Mouse (Mus musculus) macrophage (primary cell): ENCODE measurements around the gene Spred3. TPM values are rescaled to one million over a fixed set of nuclear protein-coding genes. Genes with fewer than 3 reads are reported as not detected.
"Not testable (repeated sequence)": the region's sequence is repeated elsewhere in the genome, so short reads cannot be mapped to it uniquely, and the experiment has no call there.

Experiments
- H3K27ac ChIP-seq: fragments of 350-480 bp; formaldehyde crosslinking; 2 replicates; pipeline ENCODE4 v1.9.0; 2021
- H3K36me3 ChIP-seq: fragments of 350-480 bp; formaldehyde crosslinking; 2 replicates; pipeline ENCODE4 v1.9.0; 2021; ENCODE audit errors: inconsistent target
- H3K4me3 ChIP-seq: fragments of 350-480 bp; formaldehyde crosslinking; 2 replicates; pipeline ENCODE4 v1.9.0; 2021; ENCODE audit errors: inconsistent target
- H3K79me2 ChIP-seq: fragments of 350-480 bp; formaldehyde crosslinking; 2 replicates; pipeline ENCODE4 v1.9.0; 2021; ENCODE audit errors: inconsistent target
- WGBS: methylation state at CpG from one replicate; pipeline ENCODE4 v1.1.7; 2026; ENCODE audit warnings: inconsistent platforms; ENCODE audit not compliant: missing documents; 5-methylcytosine and 5-hydroxymethylcytosine counted together
- polyA plus RNA-seq: library from polyadenylated mRNA; stranded (reverse); fragments of 250-400 nt; gene quantifications from 3 replicates; pipeline ENCODE4 v1.2.4, GENCODE M21; 2018; ENCODE audit warnings: inconsistent platforms

Spred3 gene
- polyA plus RNA-seq, 1 experiment from 2014 or later = 0.95 TPM

DNA sequence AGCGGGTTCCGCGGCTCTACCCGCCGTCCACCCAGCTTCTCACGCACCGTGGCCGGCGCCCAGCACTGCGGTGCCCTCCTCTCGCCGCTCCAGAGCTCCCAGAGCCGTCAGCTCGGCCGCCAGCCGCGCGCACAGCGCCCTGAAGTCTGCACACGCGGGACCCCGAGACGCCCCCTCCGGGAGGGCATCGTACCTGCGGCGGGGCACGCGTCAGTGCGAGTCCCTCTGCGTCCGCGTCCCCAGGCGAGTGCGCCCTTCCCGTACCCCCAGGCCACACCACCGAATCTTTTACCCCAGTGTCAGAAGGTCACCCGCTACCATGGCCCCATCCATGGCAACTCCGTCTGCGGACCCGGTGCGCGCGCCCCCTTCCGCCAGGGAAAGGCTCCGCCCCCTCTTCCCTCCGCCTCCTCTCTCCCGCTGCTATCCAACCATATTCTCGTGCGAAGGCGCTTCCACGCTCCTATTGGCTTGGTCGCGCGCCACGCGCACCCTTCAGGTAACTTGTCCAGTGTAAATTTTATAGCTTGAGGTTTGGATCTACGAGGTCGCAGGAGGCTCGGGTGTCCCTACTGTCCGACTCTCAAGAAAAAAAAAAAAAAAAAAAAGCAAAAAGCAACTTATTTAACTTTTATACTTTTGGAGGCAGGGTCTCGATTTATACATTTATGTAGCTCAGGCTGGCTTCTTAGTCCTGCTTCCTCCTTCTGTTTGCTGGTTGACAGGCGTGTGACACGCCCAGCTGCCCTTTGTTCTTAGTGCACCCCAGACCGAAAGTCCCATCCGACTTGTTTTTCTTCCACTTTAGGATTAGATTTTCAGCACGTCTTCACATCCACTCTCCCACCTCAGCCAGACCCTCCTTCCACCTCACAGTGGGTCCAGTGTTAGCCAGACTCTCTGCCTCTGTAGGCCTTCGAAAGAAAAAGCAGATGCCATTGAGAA is 14.1 kb downstream of the Spred3 start, which contains the start of gene Fam98c:
Fam98c (minus strand) TSS at position 397 of the 945 bp plus-strand sequence.
- 1% methylated on average over 63 of the region's 68 CpGs for WGBS
- no peak within 1 kb of the TSS for H3K27ac ChIP-seq
- H3K79me2 ChIP-seq = no peaks in the 10 kb centered on the region
- peak within 1 kb of the TSS; percentile 21 for H3K4me3 ChIP-seq
- no peaks in the 10 kb centered on the region; the same call in 1 of the 2 replicates for H3K36me3 ChIP-seq

- Histone ChIP-seq H3K27ac (no peak overlapping the region), H3K4me3 (peak overlapping the region; percentile 21; the same call in 1 of the 2 replicates), H3K36me3 (no peaks in the 10 kb centered on the region; the same call in 1 of the 2 replicates), H3K79me2 (no peaks in the 10 kb centered on the region)
- WGBS = 10% methylated on average over 37 of the region's 37 CpGs
Observed at GRCm38 (mm10) chr7:29155196-29155837, 14.9 kb downstream of the Spred3 start.

GRCm38 (mm10) chr7:29154018-29154720 is 16.0 kb downstream of the Spred3 start:
- 94% methylated on average over 14 of the region's 14 CpGs for WGBS

DNA sequence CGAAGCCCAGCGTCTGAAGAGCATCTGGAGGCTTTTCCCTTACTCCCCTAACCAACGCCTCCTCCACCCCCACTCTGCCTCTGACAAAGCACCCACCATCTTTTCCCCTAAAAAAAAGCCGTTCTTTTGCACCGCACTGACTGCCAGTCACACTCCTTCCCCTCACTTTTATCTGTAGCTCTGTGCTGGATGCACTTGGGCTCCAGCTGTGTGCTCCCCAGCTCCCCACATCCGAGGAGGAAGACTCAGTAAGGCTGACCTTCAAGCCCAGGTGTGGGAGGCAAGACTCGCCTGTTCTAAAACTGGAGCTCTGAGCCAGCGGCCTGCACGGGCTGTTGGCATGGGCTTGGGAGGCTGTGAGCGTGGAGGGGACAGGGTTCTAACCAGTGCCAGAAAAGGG is 18.7 kb downstream of the Spred3 start:
- no peaks in the 10 kb centered on the region for H3K79me2 ChIP-seq
- no peak overlapping the region for H3K27ac ChIP-seq
- no peaks in the 10 kb centered on the region; the same call in 1 of the 2 replicates for H3K36me3 ChIP-seq
- H3K4me3 ChIP-seq = no peak overlapping the region
- 93% methylated on average over 10 of the region's 10 CpGs for WGBS

More at GRCm38 (mm10) chr7:29154018-29154720, 16.0 kb downstream of the Spred3 start:
- no peaks in the 10 kb centered on the region for H3K79me2 ChIP-seq
- no peaks in the 10 kb centered on the region; the same call in 1 of the 2 replicates for H3K36me3 ChIP-seq
- H3K27ac ChIP-seq = no peak overlapping the region
- H3K4me3 ChIP-seq = no peak overlapping the region

DNA sequence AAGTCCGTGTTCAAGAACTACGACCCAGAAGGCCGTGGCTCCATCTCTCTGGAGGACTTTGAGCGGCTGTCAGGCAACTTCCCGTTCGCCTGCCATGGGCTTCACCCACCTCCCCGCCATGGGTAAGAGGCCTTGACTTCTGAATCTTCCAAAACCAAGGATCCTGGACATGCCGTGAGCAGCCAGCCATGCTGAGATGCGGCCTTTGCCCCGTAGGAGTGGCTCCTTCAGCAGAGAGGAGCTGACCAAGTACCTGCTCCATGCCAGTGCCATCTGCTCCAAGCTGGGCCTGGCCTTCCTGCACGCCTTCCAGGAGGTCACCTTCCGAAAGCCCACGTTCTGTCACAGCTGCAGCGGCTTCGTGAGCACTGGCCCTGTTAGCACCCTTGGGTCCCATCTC is 21.4 kb downstream of the Spred3 start:
- 95% methylated on average over 15 of the region's 15 CpGs for WGBS
- Histone ChIP-seq H3K79me2 (no peaks in the 10 kb centered on the region), H3K36me3 (no peaks in the 10 kb centered on the region), H3K27ac (no peak overlapping the region), H3K4me3 (no peak overlapping the region)

DNA sequence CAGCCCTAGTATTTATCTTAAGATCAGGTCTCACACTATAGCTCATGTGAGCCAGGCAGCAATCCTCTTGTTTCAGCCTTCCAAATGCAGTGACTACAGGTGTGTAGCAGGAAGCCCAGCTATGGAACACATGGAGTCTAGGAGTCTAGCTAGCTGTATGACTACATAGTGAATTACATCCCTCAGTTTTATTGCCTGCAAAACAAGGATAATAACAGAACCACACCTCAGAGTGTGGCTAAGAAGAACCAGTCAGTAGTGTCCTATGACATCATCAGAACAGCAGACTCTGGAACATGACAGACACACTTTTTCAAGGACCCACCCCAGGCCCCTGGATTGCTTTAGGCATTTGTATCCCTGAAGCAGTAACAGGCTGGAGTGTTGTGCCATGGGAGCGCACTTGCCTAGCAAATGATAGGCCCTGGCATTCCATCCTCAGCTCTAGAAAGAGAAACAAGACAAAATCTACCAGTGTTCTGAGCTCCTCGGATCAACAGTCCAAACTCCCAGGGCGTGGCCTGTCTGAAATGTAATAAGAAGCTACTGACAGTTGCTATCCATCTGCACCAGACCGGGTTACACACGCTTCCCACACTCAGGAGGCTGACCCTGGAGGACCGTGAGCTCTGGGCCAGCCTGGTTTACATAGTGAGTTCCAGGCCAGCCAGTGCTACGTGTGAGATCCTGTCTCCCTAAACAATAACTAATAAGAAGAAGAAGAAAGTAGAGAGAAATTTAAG is 23.4 kb downstream of the Spred3 start:
- 94% methylated on average over 6 of the region's 7 CpGs for WGBS
- no peak overlapping the region for H3K4me3 ChIP-seq
- H3K79me2 ChIP-seq = no peaks in the 10 kb centered on the region
- H3K36me3 ChIP-seq = no peaks in the 10 kb centered on the region
- no peak overlapping the region for H3K27ac ChIP-seq

DNA sequence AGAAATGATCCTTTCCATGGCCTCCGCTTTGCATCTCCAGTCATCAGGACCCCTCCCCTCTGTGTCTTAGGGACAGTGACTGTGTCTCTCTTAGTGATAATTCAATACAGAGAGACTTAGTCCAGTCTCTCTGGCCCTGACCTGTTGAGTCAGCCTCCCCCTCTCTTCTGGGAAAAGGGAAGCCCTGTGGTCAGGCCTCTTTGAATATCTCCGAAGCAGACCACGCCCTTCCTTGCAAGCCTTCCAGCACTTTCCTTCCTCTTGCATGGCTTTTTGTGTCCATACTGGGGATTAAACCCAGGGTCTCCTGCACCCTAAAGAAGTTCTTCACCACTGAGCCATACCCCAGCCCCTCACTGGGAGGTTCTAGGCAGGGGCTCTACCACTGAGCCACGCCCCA is 26.2 kb downstream of the Spred3 start:
- no peak overlapping the region for H3K4me3 ChIP-seq
- no peaks in the 10 kb centered on the region for H3K36me3 ChIP-seq
- peak overlapping the region; percentile 51 for H3K27ac ChIP-seq
- H3K79me2 ChIP-seq = no peaks in the 10 kb centered on the region
- 29% methylated on average over 3 of the region's 4 CpGs for WGBS

DNA sequence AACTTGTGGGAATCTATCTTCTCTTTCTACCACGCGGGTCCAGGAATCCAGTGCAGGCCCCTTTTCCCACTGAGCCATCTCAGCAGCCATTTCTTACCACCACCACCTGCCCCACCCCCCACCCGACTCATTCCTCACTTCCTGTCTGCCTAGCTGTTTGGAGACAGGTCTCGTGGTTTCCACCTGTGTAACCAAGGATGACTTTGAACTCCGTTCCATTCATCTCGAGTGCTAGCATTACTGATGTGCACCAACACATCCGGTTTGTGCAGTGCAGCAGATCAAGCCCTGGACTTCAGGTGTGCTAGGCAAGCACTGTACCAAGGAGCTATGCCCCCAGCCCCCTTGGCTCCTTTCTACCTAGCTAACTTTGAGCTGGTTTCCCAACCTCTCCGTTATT is 28.8 kb downstream of the Spred3 start:
- no peak overlapping the region for H3K4me3 ChIP-seq
- WGBS = 79% methylated on average over 8 of the region's 8 CpGs
- no peak overlapping the region for H3K27ac ChIP-seq
- H3K79me2 ChIP-seq = no peaks in the 10 kb centered on the region; the same call in 1 of the 2 replicates
- no peaks in the 10 kb centered on the region for H3K36me3 ChIP-seq

GRCm38 (mm10) chr7:29139237-29139636 is 31.0 kb downstream of the Spred3 start:
- peaks cover 11% of the 10 kb centered on the region; the same call in 1 of the 2 replicates for H3K79me2 ChIP-seq
- WGBS = 91% methylated on average over 2 of the region's 4 CpGs
- H3K4me3 ChIP-seq = not testable (repeated sequence)

GRCm38 (mm10) chr7:29137429-29137828 is 32.8 kb downstream of the Spred3 start:
- WGBS = 90% methylated on average over 16 of the region's 16 CpGs
- Histone ChIP-seq H3K36me3 (no peaks in the 10 kb centered on the region), H3K4me3 (no peak overlapping the region), H3K27ac (no peak overlapping the region), H3K79me2 (peaks cover 11% of the 10 kb centered on the region; the same call in 1 of the 2 replicates)

More at GRCm38 (mm10) chr7:29139237-29139636, 31.0 kb downstream of the Spred3 start:
- not testable (repeated sequence) for H3K27ac ChIP-seq, H3K36me3 ChIP-seq

- 6% methylated on average over 11 of the region's 20 CpGs for WGBS
- Histone ChIP-seq H3K36me3 (no peaks in the 10 kb centered on the region), H3K79me2 (peaks cover 11% of the 10 kb centered on the region; the same call in 1 of the 2 replicates), H3K27ac (peak within 1 kb of the TSS; percentile 46), H3K4me3 (peak within 1 kb of the TSS; percentile 46)
Observed at GRCm38 (mm10) chr7:29134693-29135386, 35.4 kb downstream of the Spred3 start, which contains the start of gene Rasgrp4. Rasgrp4 (plus strand) TSS chr7:29134851.

DNA sequence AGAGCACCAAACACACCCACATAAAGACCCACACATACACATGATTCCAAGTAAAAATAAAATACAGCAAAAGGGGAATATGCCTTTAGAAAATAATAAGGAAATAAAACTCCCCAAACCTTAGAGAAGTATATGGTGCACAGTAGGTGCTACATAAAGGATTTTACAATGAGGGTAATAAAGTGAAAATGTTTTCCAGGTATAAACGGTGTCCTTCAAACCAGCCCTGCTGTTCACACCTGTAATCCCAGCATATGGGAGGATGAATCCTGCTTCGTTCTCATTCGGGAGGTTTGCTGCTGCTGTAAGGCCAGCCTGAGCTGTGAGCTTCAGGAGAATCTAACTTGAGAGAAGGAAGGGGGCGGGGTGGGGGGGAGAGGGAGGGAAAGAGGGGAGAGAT is 36.0 kb downstream of the Spred3 start:
- Histone ChIP-seq H3K36me3 (no peaks in the 10 kb centered on the region), H3K4me3 (peak overlapping the region; percentile 46; the same call in 1 of the 2 replicates), H3K27ac (peak overlapping the region; percentile 5; the same call in 1 of the 2 replicates), H3K79me2 (peaks cover 11% of the 10 kb centered on the region; the same call in 1 of the 2 replicates)
- 6% methylated on average over 3 of the region's 4 CpGs for WGBS

GRCm38 (mm10) chr7:29128725-29129124 is 41.5 kb downstream of the Spred3 start:
- 25% methylated on average over 2 of the region's 2 CpGs for WGBS
- Histone ChIP-seq H3K4me3 (no peak overlapping the region), H3K79me2 (no peaks in the 10 kb centered on the region), H3K36me3 (no peaks in the 10 kb centered on the region), H3K27ac (0 out of 2 replicates have a peak overlapping the region, but pooled peaks have one; percentile 15)
